ENCODE assay signal across 17 mouse cellular contexts in genomic region chr4:105341274-105341673, GRCm38 (mm10).
"Had no signal": no experiment of that assay in that cellular context is flagged by ENCODE, and none has a peak within 500 bp of the region (broad histone marks: within the 10 kb centered on the region; RNA-seq: fewer than 3 reads in every experiment).

No protein-coding gene starts in this region.

- H3K36me3 ChIP-seq: midbrain, embryonic 13.5 days; midbrain, embryonic 15.5 days; neural tube, embryonic 13.5 days; neural tube, embryonic 15.5 days; stomach, embryonic 15.5 days had no signal

- H3K27me3 ChIP-seq: midbrain, embryonic 13.5 days; midbrain, embryonic 15.5 days; neural tube, embryonic 13.5 days; neural tube, embryonic 15.5 days; stomach, embryonic 15.5 days had no signal

- H3K4me2 ChIP-seq: lung, embryonic 14.5 days; midbrain, embryonic 11.5 days; midbrain, embryonic 13.5 days; midbrain, embryonic 15.5 days; neural tube, embryonic 13.5 days; neural tube, embryonic 15.5 days; stomach, embryonic 15.5 days had no signal

- DNase-seq: lung, adult 18-20 months; lung, embryonic 14.5 days; lung, postnatal 10 days; lung, postnatal 4 days; retina, postnatal 1 day; right cerebral cortex, adult 18-20 months; right cerebral cortex, postnatal 25 days; right cerebral cortex, postnatal 4 days; thymus, adult 2 months; thymus, postnatal 14 days; thymus, postnatal 36 days had no signal

- H3K4me3 ChIP-seq: midbrain, embryonic 13.5 days; midbrain, embryonic 15.5 days; neural tube, embryonic 13.5 days; neural tube, embryonic 15.5 days; stomach, embryonic 15.5 days had no signal
